Mouse (Mus musculus) kidney, postnatal 4 days (tissue): ENCODE data around the gene Mif.
"Not testable (repeated sequence)": the region's sequence is repeated elsewhere in the genome, so short reads cannot be mapped to it uniquely, and the experiment has no call there.

Experiments
- DNase-seq, 2 experiments: peaks; one replicate each; pipeline ENCODE4 v3.0.0; 2021; ENCODE audit warnings: mixed read lengths in 2 of 2

Gene Mif

GRCm38 (mm10) chr10:75872915-75873542 is 13.0 kb upstream of the Mif start:
- DNase-seq = peak; percentile 74 to 76

GRCm38 (mm10) chr10:75872025-75872914 is 12.2 kb upstream of the Mif start:
- no peak for DNase-seq

- DNase-seq = no peak
Observed at GRCm38 (mm10) chr10:75861587-75861986, 1.5 kb upstream of the Mif start.

- no peak for DNase-seq
Observed at GRCm38 (mm10) chr10:75860746-75861145, 706 bp upstream of the Mif start.

GRCm38 (mm10) chr10:75859107-75859746 is 813 bp downstream of the Mif start:
- peak; percentile 49 to 70 for DNase-seq

- no peak for DNase-seq
Observed at GRCm38 (mm10) chr10:75857598-75857997, 2.4 kb downstream of the Mif start.

- no peak for DNase-seq
Observed at GRCm38 (mm10) chr10:75856976-75857375, 3.1 kb downstream of the Mif start.

- DNase-seq = no peak
Observed at GRCm38 (mm10) chr10:75856155-75856907, 3.7 kb downstream of the Mif start.

- no peak for DNase-seq
Observed at GRCm38 (mm10) chr10:75855416-75855981, 4.5 kb downstream of the Mif start.

- DNase-seq = no peak
Observed at GRCm38 (mm10) chr10:75854791-75855190, 5.2 kb downstream of the Mif start.

- DNase-seq = no peak
Observed at GRCm38 (mm10) chr10:75854096-75854495, 5.9 kb downstream of the Mif start.

- peak; percentile 87 to 90 for DNase-seq
Observed at GRCm38 (mm10) chr10:75853452-75853851, 6.6 kb downstream of the Mif start.

GRCm38 (mm10) chr10:75852539-75853125 is 7.4 kb downstream of the Mif start:
- DNase-seq = no peak

- DNase-seq = no peak
Observed at GRCm38 (mm10) chr10:75851681-75852080, 8.4 kb downstream of the Mif start.

GRCm38 (mm10) chr10:75851076-75851475 is 9.0 kb downstream of the Mif start:
- DNase-seq = no peak

GRCm38 (mm10) chr10:75848382-75848781 is 11.7 kb downstream of the Mif start:
- no peak for DNase-seq

GRCm38 (mm10) chr10:75845306-75845930 is 14.6 kb downstream of the Mif start:
- DNase-seq = no peak

GRCm38 (mm10) chr10:75844800-75845199 is 15.2 kb downstream of the Mif start:
- DNase-seq = no peak

- DNase-seq = not testable (repeated sequence)
Observed at GRCm38 (mm10) chr10:75843898-75844297, 16.1 kb downstream of the Mif start.

GRCm38 (mm10) chr10:75839092-75839491 is 20.9 kb downstream of the Mif start:
- no peak for DNase-seq

GRCm38 (mm10) chr10:75837248-75837759 is 22.7 kb downstream of the Mif start, which contains the start of gene Gstt2:
Gene Gstt2, minus strand, starts transcription at chr10:75837424.
- peak; percentile 94 to 97 for DNase-seq
